Mouse (Mus musculus) kidney, adult 11 months (tissue): ENCODE results near the gene Dnajc16.

Source experiments
- DNase-seq: peaks from one replicate; pipeline ENCODE4 v3.0.0; 2022

The Dnajc16 gene

GRCm38 (mm10) chr4:141790524-141790990, at the start of gene Dnajc16:
Dnajc16 (minus strand) TSS chr4:141790931.
- DNase-seq: peak; percentile 99

- peak; percentile 45 for DNase-seq
These were observed 43.9 kb upstream of the Dnajc16 start for GRCm38 (mm10) chr4:141834536-141835095.

- no peak for DNase-seq
These were observed 43.2 kb upstream of the Dnajc16 start for GRCm38 (mm10) chr4:141833911-141834310.

- DNase-seq: no peak
These were observed 40.6 kb upstream of the Dnajc16 start for GRCm38 (mm10) chr4:141831361-141831760.

GRCm38 (mm10) chr4:141830381-141830780, 39.6 kb upstream of the Dnajc16 start:
- no peak for DNase-seq

- DNase-seq: no peak
These were observed 37.4 kb upstream of the Dnajc16 start for GRCm38 (mm10) chr4:141828177-141828576.

GRCm38 (mm10) chr4:141827401-141827800, 36.7 kb upstream of the Dnajc16 start:
- DNase-seq: no peak

GRCm38 (mm10) chr4:141826060-141826459, 35.3 kb upstream of the Dnajc16 start, which contains the start of gene Cela2a:
Cela2a (minus strand) TSS chr4:141826160.
- no peak for DNase-seq

- DNase-seq: no peak
These were observed 32.2 kb upstream of the Dnajc16 start for GRCm38 (mm10) chr4:141822979-141823378.

GRCm38 (mm10) chr4:141822089-141822488, 31.4 kb upstream of the Dnajc16 start:
- DNase-seq: no peak

- DNase-seq: no peak
These were observed 30.4 kb upstream of the Dnajc16 start for GRCm38 (mm10) chr4:141821178-141821577.

- no peak for DNase-seq
These were observed 28.6 kb upstream of the Dnajc16 start for GRCm38 (mm10) chr4:141819316-141819715.

GRCm38 (mm10) chr4:141818861-141819260, 28.1 kb upstream of the Dnajc16 start:
- no peak for DNase-seq

GRCm38 (mm10) chr4:141817706-141818105, 27.0 kb upstream of the Dnajc16 start:
- no peak for DNase-seq

GRCm38 (mm10) chr4:141816776-141817655, 26.3 kb upstream of the Dnajc16 start:
- no peak for DNase-seq

GRCm38 (mm10) chr4:141816267-141816666, 25.5 kb upstream of the Dnajc16 start:
- no peak for DNase-seq

- no peak for DNase-seq
These were observed 20.6 kb upstream of the Dnajc16 start for GRCm38 (mm10) chr4:141811375-141811774.

GRCm38 (mm10) chr4:141810975-141811374, 20.2 kb upstream of the Dnajc16 start:
- no peak for DNase-seq

- DNase-seq: no peak
These were observed 19.2 kb upstream of the Dnajc16 start for GRCm38 (mm10) chr4:141809850-141810464.

- no peak for DNase-seq
These were observed 15.2 kb upstream of the Dnajc16 start for GRCm38 (mm10) chr4:141805886-141806285.

GRCm38 (mm10) chr4:141804105-141804504, 13.4 kb upstream of the Dnajc16 start:
- DNase-seq: no peak

GRCm38 (mm10) chr4:141797545-141797944, 6.8 kb upstream of the Dnajc16 start:
- no peak for DNase-seq

GRCm38 (mm10) chr4:141796954-141797353, 6.2 kb upstream of the Dnajc16 start:
- DNase-seq: no peak

- DNase-seq: no peak
These were observed 5.6 kb upstream of the Dnajc16 start for GRCm38 (mm10) chr4:141796356-141796755.
